Mouse (Mus musculus) hindbrain, embryonic 13.5 days (tissue): Measurements from ENCODE around the gene Bcas2. TPM values are rescaled to one million over a fixed set of nuclear protein-coding genes. Genes with fewer than 3 reads are reported as not detected.

ENCODE experiments used
- polyA plus RNA-seq: library from polyadenylated mRNA; unstranded; fragments of >200 nt; fragmentation: Nextera tagmentation; extraction: Ambion mirVana; gene quantifications from 2 replicates; pipeline ENCODE4 v1.2.1, GENCODE M21; 2015

Gene Bcas2
- polyA plus RNA-seq, 1 experiment from 2014 or later, result 233 TPM

Other genes starting within 250 kb of the Bcas2 start
- gene Sycp1, start 235.6 kb upstream of the Bcas2 start, polyA plus RNA-seq, result not detected in 2 replicates
- 0.08 TPM in 1 of 2 replicates, not detected in the other for gene Nr1h5, start 207.5 kb upstream of the Bcas2 start, polyA plus RNA-seq
- 54.3 and 64.6 TPM in 2 replicates for gene Sike1, start 175.9 kb upstream of the Bcas2 start, polyA plus RNA-seq
- gene Csde1, start 151.2 kb upstream of the Bcas2 start, polyA plus RNA-seq, result 448 and 460 TPM in 2 replicates
- 109 and 111 TPM in 2 replicates for gene Nras, start 113.4 kb upstream of the Bcas2 start, polyA plus RNA-seq
- not detected in 2 replicates for gene Ampd1, start 97.6 kb upstream of the Bcas2 start, polyA plus RNA-seq
- 1.3 and 1.5 TPM in 2 replicates for gene Dennd2c, start 69.1 kb upstream of the Bcas2 start, polyA plus RNA-seq
- gene Trim33, start 107.6 kb downstream of the Bcas2 start, polyA plus RNA-seq, result 35.9 and 39.5 TPM in 2 replicates